Mouse (Mus musculus) adrenal gland, postnatal 14 days (tissue): ENCODE measurements around the gene Kcnj2. TPM values are rescaled to one million over a fixed set of nuclear protein-coding genes. Genes with fewer than 3 reads are reported as not detected.

Experiments
- DNase-seq: peaks from one replicate; pipeline ENCODE4 v3.0.0; 2021; ENCODE audit warnings: mixed read lengths
- long read RNA-seq, 2 experiments: library from polyadenylated mRNA; stranded (forward); transcript quantifications; one replicate each; pipeline ENCODE4 v2.0.0; 2021
- total RNA-seq: library from RNA; stranded (reverse); gene quantifications from 2 replicates; pipeline ENCODE4 v1.2.3, GENCODE M21; 2021

Gene Kcnj2
- total RNA-seq: 7.5 and 7.8 TPM in 2 replicates
- long read RNA-seq, experiment 1: 0 reads
- long read RNA-seq, experiment 2: 0 reads

GRCm38 (mm10) chr11:111065635-111066298 lies at the start of gene Kcnj2:
TSS of gene Kcnj2 (plus strand) at chr11:111066164.
- peak; percentile 95 for DNase-seq

DNA sequence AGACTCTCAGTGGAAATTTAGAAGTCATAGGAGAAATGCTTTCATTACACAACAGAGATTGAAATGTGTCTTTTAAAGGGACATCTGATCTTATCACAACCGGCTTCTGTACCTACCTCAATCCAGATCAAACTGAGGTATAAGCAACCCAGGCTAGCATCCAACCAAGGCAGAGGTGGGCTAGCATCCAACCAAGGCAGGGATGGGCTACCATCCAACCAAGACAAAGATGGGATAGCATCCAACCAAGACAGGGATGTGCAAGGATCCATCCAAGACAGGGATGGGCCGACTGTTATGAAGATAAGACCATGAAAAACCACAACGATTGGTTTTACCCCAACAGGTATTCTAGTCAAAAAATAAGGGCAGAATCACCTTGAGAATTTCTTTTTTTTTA lies 49.8 kb upstream of the Kcnj2 start:
- DNase-seq: no peak

DNA sequence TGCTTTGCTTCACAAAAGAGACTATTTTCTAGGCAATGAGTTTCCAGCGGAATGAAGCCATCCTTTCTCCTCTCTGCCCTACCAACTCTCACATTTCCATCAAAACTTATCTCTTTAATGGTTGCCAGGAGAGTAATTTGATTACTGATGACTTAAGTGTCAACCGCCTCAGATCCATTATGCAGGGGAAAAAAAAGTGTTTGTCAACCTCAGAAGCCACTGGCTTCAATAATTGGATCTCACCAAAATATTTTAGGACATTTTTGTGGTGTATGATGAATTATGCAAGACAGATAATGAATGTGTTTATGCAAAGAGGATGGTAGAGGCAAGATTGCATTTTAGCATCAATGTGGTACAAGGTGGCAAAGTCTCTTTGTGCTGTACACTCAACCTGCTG lies 45.8 kb upstream of the Kcnj2 start:
- no peak for DNase-seq

GRCm38 (mm10) chr11:111022681-111023281 lies 43.2 kb upstream of the Kcnj2 start:
- DNase-seq: no peak

DNA sequence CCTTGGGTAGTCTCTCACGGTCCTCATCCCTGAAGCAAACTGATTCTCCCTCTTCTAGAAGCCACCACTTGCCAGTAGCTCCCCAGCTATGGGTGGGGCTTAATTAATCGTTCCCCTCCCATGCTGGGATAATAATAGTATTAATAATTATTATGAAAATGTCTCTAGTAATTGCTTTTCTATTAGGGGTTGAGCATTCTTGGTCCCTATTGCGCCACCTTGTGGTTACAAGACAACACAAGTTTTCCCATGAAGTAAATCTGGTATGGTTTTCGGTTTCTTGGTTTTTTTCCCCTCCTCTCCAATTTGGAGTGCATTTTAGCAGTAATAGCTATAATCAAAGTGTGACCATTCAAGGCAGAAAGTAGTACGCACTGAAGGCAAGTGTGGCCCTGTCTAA lies 23.8 kb upstream of the Kcnj2 start:
- peak; percentile 50 for DNase-seq

GRCm38 (mm10) chr11:111043298-111043697 lies 22.7 kb upstream of the Kcnj2 start:
- no peak for DNase-seq

DNA sequence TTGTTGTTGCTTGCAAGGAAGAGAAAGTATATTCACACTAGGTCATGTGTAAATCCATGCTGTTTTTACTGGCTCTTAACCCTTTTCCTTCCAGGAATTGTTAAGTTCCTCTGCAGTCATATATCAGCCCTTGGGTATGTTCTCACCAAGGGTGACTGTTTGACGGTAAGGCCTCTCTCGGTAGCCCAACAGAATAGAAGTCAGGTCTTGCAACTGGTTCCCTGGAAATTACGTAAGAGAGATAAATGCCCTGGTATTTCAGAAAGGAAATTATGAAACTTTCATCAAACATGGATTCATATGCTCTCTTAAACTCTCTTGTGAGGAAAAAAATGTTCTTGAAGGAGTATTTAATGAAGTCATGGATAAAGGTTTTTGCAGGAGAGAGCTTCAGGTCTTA lies 11.7 kb upstream of the Kcnj2 start:
- DNase-seq: no peak

GRCm38 (mm10) chr11:111054854-111055822 lies 10.8 kb upstream of the Kcnj2 start:
- no peak for DNase-seq

- no peak for DNase-seq
Observed at GRCm38 (mm10) chr11:111056030-111056429, 9.9 kb upstream of the Kcnj2 start.

DNA sequence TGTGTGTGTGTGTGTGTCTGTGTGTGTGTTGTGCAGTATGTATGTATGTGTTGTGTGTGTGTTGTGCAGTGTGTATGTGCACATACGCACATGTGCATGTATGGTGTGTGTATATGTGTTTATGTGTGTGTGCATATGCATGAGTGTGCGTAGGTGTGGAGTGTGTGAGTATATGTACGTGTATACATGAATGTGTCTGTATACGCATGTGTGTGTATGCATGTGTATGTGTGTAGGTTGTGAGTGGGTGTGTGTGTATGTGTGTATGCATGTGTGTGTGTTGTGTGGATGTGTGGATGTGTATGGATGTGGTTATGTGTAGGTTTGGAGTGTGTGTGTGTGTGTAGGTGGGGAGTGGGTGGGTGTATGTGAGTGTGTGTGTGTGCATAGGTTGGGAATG lies 8.5 kb upstream of the Kcnj2 start:
- no peak for DNase-seq

DNA sequence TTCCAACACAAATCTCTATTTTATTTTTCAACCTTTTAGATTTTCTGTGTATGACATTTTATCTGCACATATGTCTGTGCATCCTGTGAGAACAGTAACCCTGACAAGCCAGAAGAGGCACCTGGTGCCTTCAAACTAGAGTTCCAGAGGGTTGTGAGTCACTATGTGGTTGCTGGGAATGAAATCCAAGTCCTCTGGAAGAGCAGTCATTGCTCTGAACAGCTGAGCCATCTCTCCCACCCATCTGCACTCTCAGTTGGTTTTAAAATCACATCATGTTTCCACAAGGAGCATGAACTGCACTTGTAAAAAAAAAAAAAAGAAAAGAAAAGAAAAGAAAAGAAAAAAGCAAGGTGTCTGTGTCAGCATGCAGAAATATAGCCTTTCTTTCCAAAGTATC lies 6.5 kb upstream of the Kcnj2 start:
- no peak for DNase-seq

GRCm38 (mm10) chr11:111060216-111060615 lies 5.7 kb upstream of the Kcnj2 start:
- no peak for DNase-seq

GRCm38 (mm10) chr11:111064751-111065527 lies 1.0 kb upstream of the Kcnj2 start:
- DNase-seq: peak; percentile 48

GRCm38 (mm10) chr11:111066299-111066691 lies 331 bp downstream of the Kcnj2 start:
- peak; percentile 24 for DNase-seq

DNA sequence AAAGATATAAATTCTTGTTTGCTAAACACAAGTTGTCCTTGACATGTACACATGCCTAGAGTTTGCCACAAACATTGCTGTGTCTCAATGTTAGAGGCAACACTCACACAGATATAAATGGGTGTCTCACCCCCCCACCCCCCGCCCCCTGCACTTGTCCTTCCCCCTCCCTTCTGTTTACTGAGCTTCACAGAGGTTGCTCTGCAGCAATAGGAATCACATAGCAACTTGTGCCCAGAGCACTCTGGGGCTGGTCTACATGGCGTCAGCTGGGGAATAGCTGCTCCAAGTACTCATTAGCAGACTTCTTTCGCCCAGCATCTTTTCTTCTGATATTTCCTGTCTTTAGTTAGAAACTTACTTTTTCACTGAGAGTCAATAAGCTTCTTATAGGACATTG lies 1.8 kb downstream of the Kcnj2 start:
- no peak for DNase-seq

- no peak for DNase-seq
Observed at GRCm38 (mm10) chr11:111070460-111070859, 4.5 kb downstream of the Kcnj2 start.

GRCm38 (mm10) chr11:111074131-111074530 lies 8.2 kb downstream of the Kcnj2 start:
- no peak for DNase-seq

- DNase-seq: no peak
Observed at GRCm38 (mm10) chr11:111078107-111078506, 12.1 kb downstream of the Kcnj2 start.

DNA sequence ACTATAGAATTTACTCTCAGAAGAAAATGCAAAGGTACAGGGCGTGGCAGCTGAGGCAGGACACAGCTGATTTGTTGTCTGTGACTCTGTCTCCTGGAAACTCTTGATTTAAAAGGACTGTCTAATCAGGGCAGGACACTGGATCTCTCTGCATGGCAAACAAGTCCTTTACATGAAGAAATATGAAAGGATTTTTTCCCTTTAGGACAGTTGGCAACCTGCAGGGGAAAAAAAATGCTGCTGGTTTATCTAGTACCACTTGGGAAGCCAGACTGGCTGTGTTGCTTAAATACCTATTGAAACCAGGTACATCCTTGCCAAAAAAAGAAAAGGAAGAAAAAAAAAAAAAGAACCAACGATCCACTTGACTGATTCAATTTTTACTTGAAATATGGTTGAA lies 17.0 kb downstream of the Kcnj2 start:
- no peak for DNase-seq

GRCm38 (mm10) chr11:111086933-111087332 lies 21.0 kb downstream of the Kcnj2 start:
- DNase-seq: no peak

DNA sequence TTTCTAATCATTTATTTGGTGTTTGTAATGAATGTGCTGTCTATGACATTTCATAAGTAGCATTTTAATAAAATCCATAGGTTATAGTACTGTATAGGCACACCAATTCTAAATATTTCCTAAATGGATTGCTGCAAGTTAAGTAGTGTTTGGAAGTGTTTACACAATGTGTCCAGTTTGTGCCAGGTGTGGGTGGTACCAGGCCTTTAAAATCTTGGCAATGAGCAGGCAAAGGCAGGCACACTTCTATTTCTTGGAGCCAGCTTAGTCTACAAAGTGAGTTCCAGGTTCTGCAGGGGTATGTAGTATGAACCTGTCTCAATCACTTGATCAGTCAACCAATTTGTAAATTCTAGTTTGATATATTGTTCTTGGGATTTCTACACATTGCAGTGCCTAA lies 22.3 kb downstream of the Kcnj2 start:
- DNase-seq: no peak

- DNase-seq: no peak
Observed at GRCm38 (mm10) chr11:111088812-111089211, 22.8 kb downstream of the Kcnj2 start.
